Mouse (Mus musculus) kidney, embryonic 14.5 days (tissue): ENCODE measurements around the gene She. TPM values are rescaled to one million over a fixed set of nuclear protein-coding genes. Genes with fewer than 3 reads are reported as not detected.

Experiments
- ATAC-seq: fragments of 200-750 bp; cut with Nextera tagmentation; 2 replicates; pipeline ENCODE4 v1.8.0; 2017; ENCODE audit warnings: moderate number of reproducible peaks, mild to moderate bottlenecking, moderate TSS enrichment, moderate library complexity; ENCODE audit not compliant: low FRiP score, low TSS enrichment
- H3K27ac ChIP-seq: fragments of 300-500 bp; sonication (generic); 2 replicates; pipeline ENCODE4 v1.5.1; 2014; ENCODE audit warnings: low read depth, mild to moderate bottlenecking, low read length, moderate library complexity, mixed read lengths
- H3K27me3 ChIP-seq: fragments of 300-500 bp; sonication (generic); 2 replicates; pipeline ENCODE4 v1.6.1; 2014; ENCODE audit warnings: mild to moderate bottlenecking, low read length; ENCODE audit not compliant: control insufficient read depth, insufficient read depth
- H3K36me3 ChIP-seq: fragments of 300-500 bp; sonication (generic); 2 replicates; pipeline ENCODE4 v1.6.1; 2014; ENCODE audit warnings: low read length, mixed read lengths; ENCODE audit not compliant: control insufficient read depth, insufficient read depth
- H3K4me1 ChIP-seq: fragments of 300-500 bp; sonication (generic); 2 replicates; pipeline ENCODE4 v1.6.1; 2014; ENCODE audit warnings: low read length, mixed read lengths; ENCODE audit not compliant: control insufficient read depth, insufficient read depth
- H3K4me2 ChIP-seq: fragments of 300-500 bp; sonication (generic); replicated peaks from 2 replicates; pipeline ENCODE4 v1.6.1; 2014; ENCODE audit warnings: low read depth, mild to moderate bottlenecking, low read length
- H3K4me3 ChIP-seq: fragments of 300-500 bp; sonication (generic); 2 replicates; pipeline ENCODE4 v1.5.1; 2014; ENCODE audit warnings: mild to moderate bottlenecking, low read length
- H3K9ac ChIP-seq: fragments of 300-500 bp; sonication (generic); 2 replicates; pipeline ENCODE4 v1.6.1; 2014; ENCODE audit warnings: low read depth, mild to moderate bottlenecking, low read length, moderate library complexity
- H3K9me3 ChIP-seq: fragments of 300-500 bp; sonication (generic); 2 replicates; pipeline ENCODE4 v1.6.1; 2016; ENCODE audit warnings: low read length; ENCODE audit not compliant: control insufficient read depth
- WGBS: fragments of 180-500 bp; shearing (Covaris S2); extraction: QIAGEN DNeasy Blood & Tissue Kit; methylation state at CpG from one replicate; pipeline ENCODE4 v1.1.7; 2014; 5-methylcytosine and 5-hydroxymethylcytosine counted together
- polyA plus RNA-seq: library from polyadenylated mRNA; unstranded; fragments of >200 nt; fragmentation: Nextera tagmentation; extraction: Ambion mirVana; gene quantifications from 2 replicates; pipeline ENCODE4 v1.2.1, GENCODE M21; 2014

Gene She
- polyA plus RNA-seq, 1 experiment from 2014 or later: 8.2 TPM

DNA sequence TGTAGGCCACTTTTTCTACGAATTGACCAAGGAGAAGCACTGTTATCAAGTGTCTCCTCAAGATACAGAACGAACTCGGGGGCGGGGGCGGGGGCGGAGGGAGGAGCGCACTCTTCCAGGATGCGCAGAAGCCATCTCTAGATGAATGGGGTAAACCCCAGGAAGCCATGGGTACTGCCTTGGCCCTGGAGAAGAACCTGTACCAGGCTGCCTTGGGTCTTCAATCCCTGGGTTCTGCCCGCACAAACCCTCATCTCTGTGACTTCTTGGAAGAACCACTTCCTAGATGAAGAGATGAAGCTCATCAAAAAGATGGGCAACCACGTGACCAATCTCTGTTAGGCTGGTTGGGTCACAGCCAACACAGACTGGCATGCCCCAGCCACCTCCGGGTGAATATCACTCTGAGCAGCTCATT is 10.1 kb upstream of the She start:
- no peaks in the 10 kb centered on the region for H3K4me1 ChIP-seq
- H3K4me2 ChIP-seq: no peak overlapping the region
- H3K4me3 ChIP-seq: no peak overlapping the region
- H3K9ac ChIP-seq: no peak overlapping the region
- whole genome bisulfite sequencing: 90% methylated on average over 11 of the region's 11 CpGs
- H3K27ac ChIP-seq: no peak overlapping the region
- H3K36me3 ChIP-seq: no peaks in the 10 kb centered on the region
- ATAC-seq: no peak
- H3K9me3 ChIP-seq: no peaks in the 10 kb centered on the region
- no peaks in the 10 kb centered on the region for H3K27me3 ChIP-seq

DNA sequence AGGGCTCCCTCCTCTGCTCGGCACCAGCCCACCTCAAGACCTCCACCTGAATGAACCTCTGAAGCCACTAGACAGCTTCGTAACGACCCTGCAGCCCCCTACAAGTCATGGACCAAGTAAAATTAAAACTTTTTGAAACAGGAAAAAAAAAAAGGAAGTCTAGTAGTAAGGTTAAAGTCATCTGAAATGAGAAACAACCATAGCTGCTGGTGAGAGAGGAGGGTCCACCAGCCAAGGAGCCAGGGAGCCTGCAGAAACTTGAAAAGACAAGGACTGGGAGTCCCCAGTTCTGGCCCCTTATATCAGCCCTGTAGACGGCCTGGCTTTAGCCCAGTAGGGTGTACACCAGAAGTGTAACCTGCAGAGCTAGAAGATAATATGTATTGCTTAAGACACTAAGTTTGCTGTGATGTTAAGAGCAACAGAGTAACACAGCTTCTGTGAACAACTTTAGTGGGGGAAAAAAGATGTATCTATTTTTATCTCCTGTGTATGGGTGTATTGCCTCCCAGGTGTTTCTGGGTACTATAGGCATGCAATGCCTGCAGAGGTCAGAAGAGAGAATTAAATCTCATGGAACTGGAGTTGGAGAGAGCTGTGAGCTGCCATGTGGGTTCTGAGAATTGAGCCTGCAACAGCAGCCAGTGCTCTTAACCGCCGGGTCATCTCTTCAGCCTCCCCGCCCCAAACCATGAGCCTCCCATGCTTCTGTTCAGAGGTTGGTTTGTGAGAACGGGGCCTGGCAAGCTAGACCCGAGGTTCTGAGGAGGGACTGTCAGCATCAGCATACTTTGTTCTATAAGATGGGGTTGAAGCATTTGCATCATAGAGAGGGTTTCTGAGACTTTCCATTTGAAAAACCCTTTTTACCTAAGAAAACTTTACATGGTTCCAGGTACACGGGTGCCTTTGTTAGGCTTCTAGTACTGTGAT is 9.4 kb upstream of the She start:
- H3K4me3 ChIP-seq: no peak overlapping the region
- no peak overlapping the region for H3K4me2 ChIP-seq
- H3K9me3 ChIP-seq: no peaks in the 10 kb centered on the region
- H3K27me3 ChIP-seq: no peaks in the 10 kb centered on the region
- no peaks in the 10 kb centered on the region for H3K4me1 ChIP-seq
- no peak overlapping the region for H3K27ac ChIP-seq
- H3K9ac ChIP-seq: no peak overlapping the region
- 78% methylated on average over 10 of the region's 10 CpGs for WGBS
- no peak for ATAC-seq
- no peaks in the 10 kb centered on the region for H3K36me3 ChIP-seq

DNA sequence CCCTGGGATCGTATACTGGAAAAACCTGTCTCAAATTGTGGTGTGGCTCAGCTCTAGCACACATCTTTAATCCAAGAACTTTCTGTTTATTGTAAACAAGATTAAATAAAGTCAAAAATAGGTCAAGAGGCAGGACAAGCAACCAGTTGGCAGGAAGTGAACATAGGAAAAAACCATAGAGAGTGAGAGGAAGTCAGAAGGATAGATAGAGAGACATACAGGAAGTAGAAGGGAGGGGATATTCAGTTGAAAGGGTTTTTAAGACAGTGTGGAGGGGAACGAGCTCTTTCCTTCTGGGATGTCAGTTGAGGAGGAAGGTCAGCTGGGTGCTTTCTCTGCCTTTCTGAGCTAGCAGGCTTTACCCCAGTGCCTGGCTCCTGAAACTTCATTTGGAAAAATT is 7.6 kb upstream of the She start:
- Histone ChIP-seq H3K36me3 (no peaks in the 10 kb centered on the region), H3K4me3 (no peak overlapping the region), H3K9ac (no peak overlapping the region), H3K4me2 (no peak overlapping the region), H3K27ac (no peak overlapping the region), H3K9me3 (no peaks in the 10 kb centered on the region), H3K4me1 (no peaks in the 10 kb centered on the region), H3K27me3 (peaks cover 3% of the 10 kb centered on the region; the same call in 1 of the 2 replicates)
- ATAC-seq: no peak
- WGBS: 57% methylated on average over 2 of the region's 2 CpGs

DNA sequence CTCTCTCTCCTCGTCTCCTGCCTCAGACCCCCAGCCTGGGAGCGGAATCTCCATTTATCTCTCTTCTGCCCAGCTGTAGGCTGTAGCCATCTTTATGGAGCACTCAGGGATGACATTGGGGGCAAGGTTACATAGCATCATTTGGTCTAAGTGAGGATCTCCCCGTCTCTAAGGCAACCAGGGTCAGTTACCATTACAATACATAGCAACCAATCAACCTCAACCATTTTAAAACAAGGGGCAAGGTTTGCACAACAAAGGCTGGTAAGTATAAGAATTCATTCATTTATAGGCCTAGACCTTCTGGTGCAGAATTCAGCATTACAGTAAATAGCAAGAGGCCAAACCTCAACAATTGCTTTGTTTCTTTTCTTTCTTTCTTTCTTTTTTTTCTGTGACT is 4.9 kb upstream of the She start:
- H3K4me2 ChIP-seq: no peak overlapping the region
- WGBS: 52% methylated on average over 3 of the region's 3 CpGs
- H3K9ac ChIP-seq: no peak overlapping the region
- H3K4me1 ChIP-seq: no peaks in the 10 kb centered on the region
- no peaks in the 10 kb centered on the region for H3K36me3 ChIP-seq
- ATAC-seq: no peak
- no peaks in the 10 kb centered on the region for H3K9me3 ChIP-seq
- no peak overlapping the region for H3K4me3 ChIP-seq
- H3K27ac ChIP-seq: no peak overlapping the region
- H3K27me3 ChIP-seq: peaks cover 30% of the 10 kb centered on the region

DNA sequence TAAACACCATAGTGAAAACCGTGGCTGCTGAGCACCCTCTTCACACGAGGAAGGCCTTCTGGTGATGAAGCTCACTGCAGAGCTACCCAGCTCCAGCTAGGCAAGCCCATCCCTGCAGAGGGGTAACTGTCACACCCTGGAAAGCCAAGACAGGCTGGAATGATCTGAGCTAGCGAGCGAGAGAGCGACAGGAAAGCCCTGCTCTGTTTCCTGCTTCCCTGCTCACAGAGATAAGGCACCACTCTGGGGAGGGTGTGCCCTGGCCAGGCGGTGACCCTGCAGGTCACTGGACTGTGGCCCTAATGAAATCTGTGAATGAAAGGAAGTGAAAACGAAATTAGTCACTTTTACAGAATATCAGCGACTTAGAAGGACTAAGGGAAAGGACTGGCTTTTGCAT is 4.2 kb downstream of the She start:
- ATAC-seq: no peak
- Histone ChIP-seq H3K4me3 (no peak overlapping the region), H3K36me3 (no peaks in the 10 kb centered on the region), H3K27me3 (peaks cover 35% of the 10 kb centered on the region), H3K9me3 (no peaks in the 10 kb centered on the region), H3K9ac (no peak overlapping the region), H3K4me2 (no peak overlapping the region), H3K4me1 (no peaks in the 10 kb centered on the region), H3K27ac (no peak overlapping the region)
- WGBS: 46% methylated on average over 8 of the region's 8 CpGs

DNA sequence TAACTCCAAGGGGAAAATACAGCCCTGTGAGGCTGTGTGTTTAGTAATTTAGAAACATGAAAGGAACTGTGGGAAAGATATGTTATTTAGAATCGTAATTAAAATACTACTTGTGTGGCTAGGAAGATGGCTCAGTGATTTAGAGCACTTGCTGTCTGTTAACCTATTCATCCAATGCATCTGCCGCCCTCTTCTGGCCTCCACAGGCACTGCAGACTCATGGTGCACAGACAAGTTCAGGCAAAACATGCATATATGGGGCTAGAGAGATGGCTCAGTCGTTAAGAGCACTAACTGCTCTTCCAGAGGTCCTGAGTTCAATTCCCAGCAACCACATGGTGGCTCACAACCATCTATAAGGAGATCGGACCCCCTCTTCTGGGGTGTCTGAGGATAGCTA is 11.1 kb downstream of the She start:
- H3K9ac ChIP-seq: no peak overlapping the region
- H3K9me3 ChIP-seq: peaks cover 4% of the 10 kb centered on the region
- 72% methylated on average over 4 of the region's 4 CpGs for WGBS
- no peaks in the 10 kb centered on the region for H3K4me1 ChIP-seq
- ATAC-seq: no peak
- H3K4me3 ChIP-seq: no peak overlapping the region
- H3K36me3 ChIP-seq: no peaks in the 10 kb centered on the region
- no peak overlapping the region for H3K27ac ChIP-seq
- H3K27me3 ChIP-seq: no peaks in the 10 kb centered on the region
- no peak overlapping the region for H3K4me2 ChIP-seq

DNA sequence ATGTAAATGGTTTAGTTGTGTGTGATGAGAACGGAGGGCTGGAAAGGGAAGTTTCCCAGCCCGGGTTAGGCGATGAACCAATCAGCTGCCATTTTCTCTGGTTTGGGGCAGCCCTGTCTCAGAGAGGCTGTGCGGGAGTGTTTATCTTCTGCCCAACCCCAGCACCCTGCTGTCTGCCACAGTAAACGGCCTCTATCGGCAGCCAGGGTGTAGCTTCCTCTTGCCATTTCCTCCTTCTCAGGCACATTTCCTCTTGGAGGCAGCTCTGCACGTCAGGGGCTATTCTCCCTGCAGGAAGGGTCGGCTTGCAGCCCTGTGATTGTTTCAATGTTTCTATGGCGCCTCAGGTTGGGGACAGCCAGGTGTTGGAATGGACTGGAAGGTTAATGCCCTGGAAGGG is 12.0 kb downstream of the She start:
- Histone ChIP-seq H3K27ac (no peak overlapping the region), H3K9ac (no peak overlapping the region), H3K4me1 (0 out of 2 replicates have a peak, but pooled peaks cover 3% of the 10 kb centered on the region), H3K4me3 (no peak overlapping the region), H3K9me3 (peaks cover 4% of the 10 kb centered on the region), H3K27me3 (no peaks in the 10 kb centered on the region), H3K36me3 (no peaks in the 10 kb centered on the region), H3K4me2 (no peak overlapping the region)
- 36% methylated on average over 9 of the region's 9 CpGs for WGBS
- ATAC-seq: no peak

DNA sequence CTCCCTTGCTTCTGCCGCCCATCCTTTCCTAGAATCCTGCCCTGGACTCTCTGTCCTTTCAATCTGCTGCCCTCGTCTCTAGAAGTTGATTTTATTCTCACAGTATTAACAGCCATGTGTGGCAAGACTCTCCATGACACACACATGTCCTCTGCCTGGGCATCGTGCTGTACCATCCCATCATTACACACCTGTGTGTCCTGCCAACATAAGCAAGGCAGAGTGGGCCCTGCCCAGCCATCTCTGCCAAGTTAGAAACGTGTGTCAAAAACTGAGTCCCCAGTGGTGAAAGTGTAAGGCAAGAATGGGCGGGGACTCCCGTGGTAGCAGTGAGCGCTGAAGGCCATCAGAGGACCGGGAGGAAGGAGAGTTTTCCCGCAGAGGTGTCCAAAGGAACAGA is 14.6 kb downstream of the She start:
- Histone ChIP-seq H3K9me3 (peaks cover 4% of the 10 kb centered on the region), H3K4me1 (0 out of 2 replicates have a peak, but pooled peaks cover 3% of the 10 kb centered on the region), H3K4me2 (no peak overlapping the region), H3K4me3 (no peak overlapping the region), H3K27ac (no peak overlapping the region), H3K27me3 (no peaks in the 10 kb centered on the region), H3K36me3 (no peaks in the 10 kb centered on the region), H3K9ac (no peak overlapping the region)
- 81% methylated on average over 9 of the region's 9 CpGs for WGBS
- no peak for ATAC-seq

DNA sequence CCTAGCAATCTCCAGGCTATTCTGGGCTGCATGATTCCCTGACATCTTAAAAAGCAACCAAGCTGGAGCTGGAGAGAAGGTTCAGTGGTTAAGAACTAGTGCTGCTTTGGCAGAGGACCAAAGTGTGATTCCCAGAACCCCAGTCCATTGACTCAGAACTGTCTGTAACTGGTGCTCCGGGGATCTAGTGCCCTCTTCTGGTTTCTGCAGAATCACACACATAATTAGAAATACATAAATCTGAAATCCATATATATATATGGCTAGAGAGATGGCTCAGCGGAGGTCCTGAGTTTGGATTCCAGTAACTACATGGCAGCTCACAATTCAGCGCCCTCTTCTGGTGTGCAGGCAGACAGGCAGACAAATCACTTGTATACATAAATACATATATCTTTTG is 16.0 kb downstream of the She start:
- H3K4me2 ChIP-seq: no peak overlapping the region
- no peaks in the 10 kb centered on the region for H3K36me3 ChIP-seq
- H3K27me3 ChIP-seq: no peaks in the 10 kb centered on the region
- H3K4me3 ChIP-seq: no peak overlapping the region
- 79% methylated on average over 3 of the region's 3 CpGs for WGBS
- no peak overlapping the region for H3K27ac ChIP-seq
- H3K4me1 ChIP-seq: 0 out of 2 replicates have a peak, but pooled peaks cover 3% of the 10 kb centered on the region
- H3K9ac ChIP-seq: no peak overlapping the region
- ATAC-seq: no peak
- H3K9me3 ChIP-seq: peaks cover 3% of the 10 kb centered on the region
